Mouse (Mus musculus) bone marrow, adult 2 months (tissue): ENCODE data around the gene Prss37.

Source experiments
- CTCF ChIP-seq: fragments of 200-500 bp; IDR thresholded peaks from 2 replicates; pipeline ENCODE4 v1.5.1; 2011; ENCODE audit warnings: low read length, control low read depth; ENCODE audit not compliant: control insufficient read depth, insufficient read depth
- POLR2A ChIP-seq: fragments of 200-500 bp; IDR thresholded peaks from 2 replicates; pipeline ENCODE4 v1.6.1; 2011; ENCODE audit warnings: low read depth, mild to moderate bottlenecking, control low read depth, low read length, borderline replicate concordance; ENCODE audit not compliant: control insufficient read depth

- TF ChIP-seq CTCF (no peak), POLR2A (no peak)
These were observed 26.1 kb downstream of the Prss37 start, which contains the start of gene Tas2r108 for GRCm38 (mm10) chr6:40493229-40493628.
